Mouse (Mus musculus): ENCODE results near the gene Rb1.

DNA sequence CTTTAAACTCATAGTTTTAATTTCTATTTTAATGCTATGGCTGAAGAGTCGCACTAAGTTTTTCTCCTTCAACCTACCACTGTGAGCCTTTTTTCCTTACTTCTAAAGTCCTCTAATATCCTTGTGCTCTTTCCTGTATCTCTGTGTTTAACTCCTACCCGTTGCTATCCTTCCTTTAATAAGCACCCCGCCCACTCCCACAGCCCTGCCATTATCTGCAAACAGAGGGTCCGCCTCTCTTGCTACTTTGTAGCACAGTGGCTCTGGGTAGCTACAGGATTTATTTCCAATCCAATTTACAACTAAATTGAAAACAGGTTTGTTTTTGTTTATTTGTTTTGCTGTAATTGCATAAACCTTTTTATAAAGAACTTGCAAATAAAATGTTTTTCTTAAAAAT, 23.8 kb downstream of the Rb1 start:
- TF ChIP-seq CTCF (IDR thresholded peaks at IDR 0.05; ENCODE audit: low read depth, low read length) (no peak), POLR2A (IDR thresholded peaks at IDR 0.05; ENCODE audit: insufficient read depth, low read length) (no peak), EP300 (IDR thresholded peaks at IDR 0.05; ENCODE audit: insufficient read depth, low read depth, low read length) (no peak)
